Mouse (Mus musculus) G1E (cell line): ENCODE data around the gene Tnrc6c. TPM values are rescaled to one million over a fixed set of nuclear protein-coding genes. Genes with fewer than 3 reads are reported as not detected.

Experiments
- ATAC-seq: 2 replicates; pipeline ENCODE4 v1.8.0; 2016; ENCODE audit warnings: mild to moderate bottlenecking; ENCODE audit not compliant: insufficient number of reproducible peaks, poor library complexity, low FRiP score, severe bottlenecking; ENCODE audit errors: extremely low read depth
- DNase-seq: peaks from one replicate; pipeline ENCODE4 v3.0.0; 2012; ENCODE audit warnings: low spot score
- H3K27me3 ChIP-seq: 2 replicates; pipeline ENCODE4 v1.6.1; 2012; ENCODE audit warnings: mild to moderate bottlenecking, low read length, inconsistent platforms; ENCODE audit not compliant: insufficient read depth
- H3K36me3 ChIP-seq: replicated peaks from 2 replicates; pipeline ENCODE3; 2012; ENCODE audit warnings: mild to moderate bottlenecking, inconsistent platforms
- H3K4me1 ChIP-seq: 2 replicates; pipeline ENCODE4 v1.6.1; 2012; ENCODE audit warnings: low read depth, low read length, inconsistent platforms, mixed read lengths; ENCODE audit not compliant: insufficient read depth
- H3K4me3 ChIP-seq: 2 replicates; pipeline ENCODE4 v1.5.1; 2012; ENCODE audit warnings: low read depth, mild to moderate bottlenecking, inconsistent platforms, low read length, moderate library complexity, mixed read lengths
- H3K9me3 ChIP-seq: replicated peaks from 2 replicates; pipeline ENCODE4 v1.6.1; 2012; ENCODE audit warnings: inconsistent platforms
- CTCF ChIP-seq: IDR thresholded peaks from 2 replicates; pipeline ENCODE4 v1.5.1; 2012; ENCODE audit warnings: low read depth, low read length, inconsistent platforms, mixed read lengths
- GATA1 ChIP-seq: IDR thresholded peaks from 2 replicates; pipeline ENCODE4 v1.6.1; 2012; ENCODE audit warnings: borderline replicate concordance, low read length, inconsistent platforms, mixed read lengths
- GATA2 ChIP-seq: IDR thresholded peaks from 2 replicates; pipeline ENCODE4 v1.6.1; 2012; ENCODE audit warnings: low read depth, low read length, inconsistent platforms, borderline replicate concordance
- POLR2AphosphoS5 ChIP-seq: IDR thresholded peaks from 2 replicates; pipeline ENCODE4 v1.6.1; 2012; ENCODE audit warnings: low read depth, low read length, inconsistent platforms; ENCODE audit not compliant: insufficient replicate concordance
- TAL1 ChIP-seq: conservative IDR thresholded peaks from 2 replicates; pipeline ENCODE4 v1.6.1; 2012; ENCODE audit warnings: low read depth, low read length, inconsistent platforms, mixed read lengths
- polyA plus RNA-seq: library from polyadenylated mRNA; stranded (reverse); fragments of >175 nt; gene quantifications from 2 replicates; pipeline ENCODE4 v1.2.3, GENCODE M21; 2012
- total RNA-seq, 2 experiments: library from RNA; stranded (forward) in 1 of 2; stranded (reverse) in 1 of 2; fragments of 200-1000 nt in 1 of 2; fragments of >200 nt in 1 of 2; fragmentation: Nextera tagmentation in 1 of 2; gene quantifications; 2 replicates each; pipeline ENCODE4 v1.2.3; 2014 to 2017

Gene Tnrc6c
- total RNA-seq (2014; fragmentation: Nextera tagmentation), result 40.5 and 47.5 TPM in 2 replicates
- total RNA-seq (2017), result 18.4 and 19.2 TPM in 2 replicates
- polyA plus RNA-seq, result 19.1 and 21.5 TPM in 2 replicates

- TF ChIP-seq POLR2AphosphoS5, result no peak
- no peak for TF ChIP-seq TAL1
- TF ChIP-seq CTCF, result no peak
- no peak for TF ChIP-seq GATA2
- no peak for TF ChIP-seq GATA1
- ATAC-seq (peak; percentile 15; the same call in 1 of the 2 replicates), DNase-seq (peak; percentile 58)
- Histone ChIP-seq H3K27me3 (peaks cover 50% of the 10 kb centered on the region), H3K36me3 (no peaks in the 10 kb centered on the region), H3K4me3 (peak within 1 kb of the TSS; percentile 89), H3K4me1 (peaks cover 24% of the 10 kb centered on the region), H3K9me3 (no peaks in the 10 kb centered on the region)
These were observed at the start of gene Tnrc6c for GRCm38 (mm10) chr11:117653491-117654351. Tnrc6c (plus strand) TSS chr11:117654289.

DNA sequence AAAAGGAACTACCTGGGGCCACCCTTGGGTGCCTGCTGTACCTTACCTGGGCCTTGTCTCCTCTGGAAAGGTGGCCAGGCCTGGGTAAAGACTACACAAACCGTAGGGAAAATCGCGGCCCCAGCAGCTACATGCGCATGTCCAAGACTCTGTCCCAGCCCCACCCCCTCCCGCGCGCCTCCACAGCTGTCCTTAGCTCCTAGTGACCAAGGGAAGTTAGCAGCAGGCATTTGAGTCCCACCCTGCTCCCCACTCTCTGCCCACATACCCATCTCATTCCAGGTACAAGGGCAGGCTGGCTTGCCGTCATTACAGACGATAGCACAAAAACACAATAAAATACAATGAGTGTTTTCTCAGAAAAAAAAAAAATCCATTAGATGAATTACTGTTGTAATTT lies 48.0 kb upstream of the Tnrc6c start:
- H3K36me3 ChIP-seq, result no peaks in the 10 kb centered on the region
- peaks cover 2% of the 10 kb centered on the region for H3K4me1 ChIP-seq
- H3K4me3 ChIP-seq, result no peak overlapping the region
- no peaks in the 10 kb centered on the region for H3K9me3 ChIP-seq
- DNase-seq, result no peak
- TF ChIP-seq POLR2AphosphoS5 (no peak), TAL1 (no peak), CTCF (no peak), GATA1 (no peak), GATA2 (no peak)
- ATAC-seq, result no peak
- H3K27me3 ChIP-seq, result peaks cover 16% of the 10 kb centered on the region

DNA sequence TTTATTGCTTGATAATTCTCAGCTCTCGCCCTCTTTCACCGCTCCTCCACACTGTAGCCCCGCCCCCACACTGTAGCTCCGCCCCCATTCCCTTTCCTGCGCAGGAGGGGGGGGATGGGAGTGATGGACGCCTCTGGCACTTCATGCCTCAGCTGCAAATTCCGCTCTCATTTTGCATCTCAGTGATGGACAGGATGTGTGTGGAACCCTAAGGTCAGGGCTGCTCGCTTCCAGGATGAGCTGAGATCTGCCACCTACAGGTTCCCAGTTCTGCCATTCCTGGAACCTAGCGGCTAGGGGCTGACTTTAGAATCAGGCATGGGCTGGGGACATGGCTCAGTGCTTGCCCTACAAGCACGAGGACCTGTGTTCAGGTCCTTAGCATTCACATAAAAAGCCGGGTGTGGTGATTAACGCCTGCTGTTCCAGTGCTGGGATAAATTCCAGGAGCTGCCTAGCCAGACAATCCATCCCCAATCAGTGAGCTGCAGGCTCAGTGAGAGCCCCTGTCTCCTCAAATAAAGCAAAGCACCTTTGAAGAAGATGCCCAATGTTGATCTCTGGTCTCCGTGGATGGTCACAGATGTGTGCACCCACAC lies 47.4 kb upstream of the Tnrc6c start:
- DNase-seq (no peak), ATAC-seq (no peak)
- Histone ChIP-seq H3K27me3 (peaks cover 14% of the 10 kb centered on the region), H3K9me3 (no peaks in the 10 kb centered on the region), H3K4me3 (no peak overlapping the region), H3K36me3 (no peaks in the 10 kb centered on the region), H3K4me1 (peaks cover 2% of the 10 kb centered on the region)
- TF ChIP-seq CTCF (no peak), POLR2AphosphoS5 (no peak), TAL1 (no peak), GATA2 (no peak), GATA1 (no peak)

DNA sequence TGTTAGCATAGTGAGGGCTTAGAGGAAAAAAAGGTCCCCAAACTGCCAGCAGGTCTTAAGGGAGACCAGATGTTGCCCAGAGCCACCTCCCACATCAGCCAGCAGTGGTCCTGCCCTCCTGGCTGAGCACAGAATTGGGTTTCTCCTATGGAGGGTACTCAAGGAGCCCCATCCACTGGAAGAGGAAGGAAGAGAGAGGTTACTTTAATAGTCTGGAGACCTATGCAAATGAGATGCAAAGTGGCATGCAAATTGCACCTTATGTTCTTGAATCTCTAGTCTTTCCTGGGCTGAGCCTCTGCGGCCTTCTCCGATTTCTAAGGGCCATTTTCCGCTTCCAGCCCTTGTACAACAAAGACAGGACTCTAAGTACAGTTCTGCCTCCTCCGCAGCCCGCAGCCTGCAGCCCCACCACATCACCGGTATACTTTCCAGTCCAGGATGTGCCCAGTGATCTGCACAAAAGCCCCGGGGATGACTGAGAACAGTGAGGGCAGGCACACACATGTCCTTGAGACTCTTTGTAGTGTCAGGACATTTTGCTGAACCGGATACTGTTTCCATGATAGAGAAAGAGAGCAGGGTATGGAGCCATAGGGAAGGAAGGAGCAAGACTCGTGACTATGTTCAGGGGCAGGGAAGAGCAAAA lies 45.8 kb upstream of the Tnrc6c start:
- H3K27me3 ChIP-seq, result peaks cover 21% of the 10 kb centered on the region

DNA sequence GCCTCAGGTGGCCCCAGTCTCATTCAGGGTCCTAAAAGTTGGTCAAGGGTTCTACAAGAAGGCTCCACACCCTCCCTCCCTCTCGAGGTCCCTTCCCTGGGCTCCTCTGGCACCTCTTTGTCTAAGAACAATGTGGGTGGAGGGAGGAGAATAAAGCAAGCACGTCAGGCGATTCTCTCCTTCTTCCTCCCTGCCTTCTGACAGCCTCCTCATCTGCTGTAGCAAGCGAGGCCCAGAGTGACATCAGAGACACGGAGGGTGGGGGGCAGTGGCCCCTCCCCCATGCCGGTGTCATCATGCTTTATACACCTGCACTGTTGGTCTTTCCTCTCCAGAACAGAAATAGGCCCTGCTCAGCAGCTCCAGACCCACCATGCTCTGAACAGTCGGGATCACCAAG lies 45.1 kb upstream of the Tnrc6c start:
- Histone ChIP-seq H3K36me3 (no peaks in the 10 kb centered on the region), H3K4me1 (peaks cover 2% of the 10 kb centered on the region)

More for the DNA sequence above, 45.8 kb upstream of the Tnrc6c start:
- DNase-seq (no peak), ATAC-seq (no peak)
- no peaks in the 10 kb centered on the region for H3K36me3 ChIP-seq
- no peaks in the 10 kb centered on the region for H3K9me3 ChIP-seq
- no peak overlapping the region for H3K4me3 ChIP-seq
- H3K4me1 ChIP-seq, result peaks cover 2% of the 10 kb centered on the region
- no peak for TF ChIP-seq GATA1
- no peak for TF ChIP-seq CTCF
- no peak for TF ChIP-seq GATA2
- TF ChIP-seq TAL1, result no peak
- TF ChIP-seq POLR2AphosphoS5, result no peak

GRCm38 (mm10) chr11:117610589-117610988 lies 43.5 kb upstream of the Tnrc6c start:
- no peak for ATAC-seq
- Histone ChIP-seq H3K9me3 (no peaks in the 10 kb centered on the region), H3K27me3 (peaks cover 27% of the 10 kb centered on the region), H3K36me3 (no peaks in the 10 kb centered on the region), H3K4me3 (no peak overlapping the region), H3K4me1 (peaks cover 2% of the 10 kb centered on the region)
- TF ChIP-seq CTCF (no peak), GATA1 (no peak), GATA2 (no peak), TAL1 (no peak), POLR2AphosphoS5 (no peak)
- DNase-seq, result no peak

More for the DNA sequence above, 45.1 kb upstream of the Tnrc6c start:
- Histone ChIP-seq H3K4me3 (no peak overlapping the region), H3K27me3 (peaks cover 21% of the 10 kb centered on the region), H3K9me3 (no peaks in the 10 kb centered on the region)
- TF ChIP-seq CTCF (no peak), POLR2AphosphoS5 (no peak), GATA2 (no peak), GATA1 (no peak), TAL1 (no peak)
- ATAC-seq (no peak), DNase-seq (no peak)
